Mouse (Mus musculus): ENCODE data around the gene Cadm2.

The Cadm2 gene

GRCm38 (mm10) chr16:67620826-67621505 lies at the start of gene Cadm2:
TSS of gene Cadm2 (minus strand) at chr16:67620908.
- peak; percentile 91 for DNase-seq

GRCm38 (mm10) chr16:67646930-67647329 lies 26.2 kb upstream of the Cadm2 start:
- DNase-seq, result no peak

GRCm38 (mm10) chr16:67643651-67644050 lies 22.9 kb upstream of the Cadm2 start:
- DNase-seq, result peak; percentile 10

GRCm38 (mm10) chr16:67619906-67620781 lies 564 bp downstream of the Cadm2 start:
- peak; percentile 90 for DNase-seq

GRCm38 (mm10) chr16:67619416-67619815 lies 1.3 kb downstream of the Cadm2 start:
- DNase-seq, result no peak

GRCm38 (mm10) chr16:67618817-67619216 lies 1.9 kb downstream of the Cadm2 start:
- peak; percentile 6 for DNase-seq

- DNase-seq, result peak; percentile 69
These were observed 2.9 kb downstream of the Cadm2 start for GRCm38 (mm10) chr16:67617811-67618210.

GRCm38 (mm10) chr16:67617256-67617655 lies 3.5 kb downstream of the Cadm2 start:
- no peak for DNase-seq

- peak; percentile 45 for DNase-seq
These were observed 6.8 kb downstream of the Cadm2 start for GRCm38 (mm10) chr16:67613876-67614275.

GRCm38 (mm10) chr16:67610904-67611681 lies 9.6 kb downstream of the Cadm2 start:
- no peak for DNase-seq

- DNase-seq, result no peak
These were observed 11.6 kb downstream of the Cadm2 start for GRCm38 (mm10) chr16:67609116-67609515.

- DNase-seq, result no peak
These were observed 12.2 kb downstream of the Cadm2 start for GRCm38 (mm10) chr16:67608499-67608898.

GRCm38 (mm10) chr16:67605661-67606060 lies 15.0 kb downstream of the Cadm2 start:
- DNase-seq, result no peak

- DNase-seq, result no peak
These were observed 20.7 kb downstream of the Cadm2 start for GRCm38 (mm10) chr16:67599981-67600380.

- DNase-seq, result no peak
These were observed 21.9 kb downstream of the Cadm2 start for GRCm38 (mm10) chr16:67598841-67599240.

GRCm38 (mm10) chr16:67591015-67591414 lies 29.7 kb downstream of the Cadm2 start:
- DNase-seq, result no peak

GRCm38 (mm10) chr16:67578842-67579517 lies 41.7 kb downstream of the Cadm2 start:
- no peak for DNase-seq

GRCm38 (mm10) chr16:67575557-67575956 lies 45.2 kb downstream of the Cadm2 start:
- DNase-seq, result no peak

- no peak for DNase-seq
These were observed 93.7 kb downstream of the Cadm2 start for GRCm38 (mm10) chr16:67526992-67527391.

GRCm38 (mm10) chr16:67524878-67525277 lies 95.8 kb downstream of the Cadm2 start:
- DNase-seq, result no peak

- no peak for DNase-seq
These were observed 102.4 kb downstream of the Cadm2 start for GRCm38 (mm10) chr16:67518311-67518710.

- no peak for DNase-seq
These were observed 105.2 kb downstream of the Cadm2 start for GRCm38 (mm10) chr16:67515549-67515948.

GRCm38 (mm10) chr16:67509079-67509478 lies 111.6 kb downstream of the Cadm2 start:
- no peak for DNase-seq
